Mouse (Mus musculus) midbrain, embryonic 10.5 days (tissue): ENCODE data around the gene Mrps24. TPM values are rescaled to one million over a fixed set of nuclear protein-coding genes. Genes with fewer than 3 reads are reported as not detected.

Experiments used
- DNase-seq: peaks from one replicate; pipeline ENCODE4 v3.0.0-alpha.2; 2017; ENCODE audit warnings: low spot score
- H3K27ac ChIP-seq: fragments of 300-500 bp; sonication (generic); replicated peaks from 2 replicates; pipeline ENCODE4 v1.5.1; 2016; ENCODE audit warnings: mild to moderate bottlenecking
- H3K27me3 ChIP-seq: fragments of 300-500 bp; sonication (generic); 2 replicates; pipeline ENCODE4 v1.6.1; 2016; ENCODE audit warnings: low read depth, mild to moderate bottlenecking; ENCODE audit not compliant: poor library complexity, severe bottlenecking
- H3K36me3 ChIP-seq: fragments of 300-500 bp; sonication (generic); 2 replicates; pipeline ENCODE4 v1.6.1; 2016; ENCODE audit warnings: mild to moderate bottlenecking, moderate library complexity
- H3K4me1 ChIP-seq: fragments of 300-500 bp; sonication (generic); 2 replicates; pipeline ENCODE4 v1.6.1; 2016
- H3K4me3 ChIP-seq: fragments of 300-500 bp; sonication (generic); 2 replicates; pipeline ENCODE4 v1.5.1; 2016; ENCODE audit warnings: mild to moderate bottlenecking, moderate library complexity
- H3K9me3 ChIP-seq: fragments of 300-500 bp; sonication (generic); replicated peaks from 2 replicates; pipeline ENCODE4 v1.6.1; 2016; ENCODE audit warnings: mild to moderate bottlenecking
- WGBS: fragments of 180-500 bp; shearing (Covaris S2); methylation state at CpG from one replicate; pipeline ENCODE4 v1.1.7; 2016; 5-methylcytosine and 5-hydroxymethylcytosine counted together
- polyA plus RNA-seq: library from polyadenylated mRNA; unstranded; fragments of >200 nt; fragmentation: Nextera tagmentation; extraction: Ambion mirVana; gene quantifications from 2 replicates; pipeline ENCODE4 v1.2.1, GENCODE M21; 2016

Gene Mrps24
- polyA plus RNA-seq, result 155 and 159 TPM in 2 replicates

DNA sequence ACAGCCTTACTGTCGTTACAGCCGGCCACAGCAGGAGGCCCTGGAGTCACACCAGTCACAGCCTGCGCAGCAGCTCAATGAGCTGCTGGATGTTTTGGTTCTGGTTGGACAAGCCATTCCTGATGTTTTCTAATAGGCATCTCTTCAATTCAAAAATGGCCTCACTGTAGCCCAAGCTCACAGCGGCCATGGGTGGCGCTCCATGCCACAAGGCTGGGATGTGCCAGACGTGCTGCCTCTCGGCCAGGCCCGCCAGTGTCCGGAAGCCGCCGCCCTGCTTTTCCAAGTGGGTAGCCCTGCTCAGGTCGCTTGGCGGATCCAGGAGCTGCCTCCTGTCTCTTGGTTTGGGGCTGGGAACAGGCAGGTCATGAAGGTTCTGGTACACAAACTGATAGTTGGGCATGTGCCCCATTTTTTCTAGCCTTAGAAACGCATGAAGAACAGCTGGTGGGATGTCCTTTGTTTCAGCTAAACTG lies at the start of gene Mrps24:
TSS of gene Mrps24 (minus strand) at position 51 of the 476 bp plus-strand sequence.
- Histone ChIP-seq H3K36me3 (peaks cover 46% of the 10 kb centered on the region), H3K4me1 (no peaks in the 10 kb centered on the region), H3K9me3 (no peaks in the 10 kb centered on the region), H3K27me3 (no peaks in the 10 kb centered on the region), H3K27ac (no peak within 1 kb of the TSS), H3K4me3 (no peak within 1 kb of the TSS)
- DNase-seq, result no peak
- WGBS, result 78% methylated on average over 14 of the region's 14 CpGs

GRCm38 (mm10) chr11:5762633-5762982 lies 47.1 kb upstream of the Mrps24 start:
- Histone ChIP-seq H3K27me3 (no peaks in the 10 kb centered on the region), H3K9me3 (no peaks in the 10 kb centered on the region), H3K4me3 (peak overlapping the region; percentile 86), H3K36me3 (peaks cover 8% of the 10 kb centered on the region), H3K27ac (peak overlapping the region; percentile 96), H3K4me1 (peaks cover 16% of the 10 kb centered on the region)
- WGBS, result 20% methylated on average over 6 of the region's 6 CpGs
- no peak for DNase-seq

GRCm38 (mm10) chr11:5761820-5762632 lies 46.5 kb upstream of the Mrps24 start, which contains the start of gene Urgcp:
Urgcp (minus strand) TSS chr11:5762376.
- DNase-seq, result peak; percentile 99
- Histone ChIP-seq H3K36me3 (peaks cover 12% of the 10 kb centered on the region), H3K27me3 (no peaks in the 10 kb centered on the region), H3K27ac (peak within 1 kb of the TSS; percentile 96), H3K4me1 (peaks cover 16% of the 10 kb centered on the region), H3K4me3 (peak within 1 kb of the TSS; percentile 86), H3K9me3 (no peaks in the 10 kb centered on the region)
- under 1% methylated on average over 68 of the region's 68 CpGs for WGBS

- DNase-seq, result no peak
- peaks cover 7% of the 10 kb centered on the region; the same call in 1 of the 2 replicates for H3K9me3 ChIP-seq
- 87% methylated on average over 2 of the region's 2 CpGs for WGBS
- no peak overlapping the region for H3K27ac ChIP-seq
- H3K27me3 ChIP-seq, result no peaks in the 10 kb centered on the region
- no peaks in the 10 kb centered on the region for H3K4me1 ChIP-seq
- H3K36me3 ChIP-seq, result peaks cover 24% of the 10 kb centered on the region
- no peak overlapping the region for H3K4me3 ChIP-seq
Observed at GRCm38 (mm10) chr11:5753755-5754154, 38.3 kb upstream of the Mrps24 start.

DNA sequence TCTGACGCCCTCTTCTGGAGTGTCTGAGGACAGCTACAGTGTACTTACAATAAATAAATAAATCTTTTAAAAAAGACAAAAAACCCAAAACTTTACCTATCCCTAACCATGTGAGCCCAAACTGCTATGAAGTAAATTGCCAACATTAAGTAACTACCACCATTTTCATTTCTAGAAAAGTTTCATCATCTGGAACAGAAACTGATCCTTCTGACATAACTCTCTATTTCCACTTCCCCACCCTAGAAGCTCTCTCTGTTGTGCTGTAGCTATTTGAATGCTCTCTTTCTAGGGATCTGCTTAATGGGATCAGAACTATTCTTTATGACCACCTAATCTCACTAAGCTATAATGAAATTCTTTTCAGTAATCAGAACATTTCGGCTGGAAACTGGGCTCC lies 29.5 kb upstream of the Mrps24 start:
- no peak for DNase-seq
- Histone ChIP-seq H3K36me3 (peaks cover 5% of the 10 kb centered on the region; the same call in 1 of the 2 replicates), H3K9me3 (no peaks in the 10 kb centered on the region), H3K27me3 (no peaks in the 10 kb centered on the region), H3K4me1 (peaks cover 12% of the 10 kb centered on the region), H3K27ac (no peak overlapping the region), H3K4me3 (no peak overlapping the region)
- 82% methylated on average over 2 of the region's 2 CpGs for WGBS

- DNase-seq, result no peak
- no peaks in the 10 kb centered on the region for H3K27me3 ChIP-seq
- H3K36me3 ChIP-seq, result no peaks in the 10 kb centered on the region
- H3K4me1 ChIP-seq, result peaks cover 12% of the 10 kb centered on the region
- H3K27ac ChIP-seq, result no peak overlapping the region
- no peak overlapping the region for H3K4me3 ChIP-seq
- no peaks in the 10 kb centered on the region for H3K9me3 ChIP-seq
- 76% methylated on average over 7 of the region's 7 CpGs for WGBS
Observed at GRCm38 (mm10) chr11:5742106-5742505, 26.6 kb upstream of the Mrps24 start.

DNA sequence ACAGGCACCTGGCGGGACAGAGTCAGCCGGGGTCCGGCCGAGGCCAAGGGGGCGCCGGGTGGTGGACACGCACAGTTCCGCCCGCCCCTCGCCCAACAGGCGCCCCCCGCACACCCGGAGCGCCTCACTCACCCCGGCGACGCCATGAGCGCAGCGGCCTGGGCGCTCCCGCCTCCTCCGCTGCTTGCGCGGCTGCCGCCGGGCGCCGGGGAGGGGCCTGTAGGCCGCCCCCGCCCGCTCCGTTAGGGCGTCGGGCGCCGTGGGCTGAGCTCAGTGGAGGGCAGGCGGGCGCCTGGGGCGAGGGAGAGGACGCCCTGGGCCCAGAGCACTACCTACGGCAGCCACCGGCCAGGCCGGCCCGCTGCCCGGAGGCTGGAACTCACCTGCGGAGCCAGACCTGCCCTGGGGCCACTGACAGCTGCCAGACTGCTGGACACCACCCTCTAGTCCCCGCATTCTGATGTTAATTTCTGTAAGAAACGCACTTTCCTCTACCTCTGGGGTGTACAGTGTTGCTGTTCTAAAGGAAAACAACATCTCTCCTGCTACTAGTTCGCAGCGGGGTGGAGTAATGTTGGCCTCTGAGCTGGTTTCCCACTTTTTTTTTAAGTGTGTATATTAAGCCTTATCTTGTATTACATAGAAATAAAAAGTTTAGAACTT lies 25.6 kb upstream of the Mrps24 start:
- peak; percentile 61 for DNase-seq
- Histone ChIP-seq H3K4me1 (peaks cover 12% of the 10 kb centered on the region), H3K27me3 (no peaks in the 10 kb centered on the region), H3K36me3 (no peaks in the 10 kb centered on the region), H3K4me3 (peak overlapping the region; percentile 90), H3K9me3 (no peaks in the 10 kb centered on the region), H3K27ac (peak overlapping the region; percentile 90)
- WGBS, result 1% methylated on average over 46 of the region's 50 CpGs

GRCm38 (mm10) chr11:5740599-5740964 lies 25.1 kb upstream of the Mrps24 start:
- no peaks in the 10 kb centered on the region for H3K9me3 ChIP-seq
- no peak for DNase-seq
- H3K36me3 ChIP-seq, result no peaks in the 10 kb centered on the region
- peaks cover 12% of the 10 kb centered on the region for H3K4me1 ChIP-seq
- no peaks in the 10 kb centered on the region for H3K27me3 ChIP-seq
- H3K4me3 ChIP-seq, result peak overlapping the region; percentile 90
- H3K27ac ChIP-seq, result peak overlapping the region; percentile 90
- WGBS, result 1% methylated on average over 26 of the region's 26 CpGs

- no peaks in the 10 kb centered on the region for H3K36me3 ChIP-seq
- peaks cover 12% of the 10 kb centered on the region for H3K4me1 ChIP-seq
- no peak overlapping the region for H3K27ac ChIP-seq
- H3K4me3 ChIP-seq, result no peak overlapping the region
- DNase-seq, result no peak
- H3K9me3 ChIP-seq, result no peaks in the 10 kb centered on the region
- WGBS, result 78% methylated on average over 3 of the region's 3 CpGs
- no peaks in the 10 kb centered on the region for H3K27me3 ChIP-seq
Observed at GRCm38 (mm10) chr11:5739846-5740245, 24.4 kb upstream of the Mrps24 start.

GRCm38 (mm10) chr11:5738888-5739632 lies 23.6 kb upstream of the Mrps24 start:
- H3K4me3 ChIP-seq, result no peak overlapping the region
- H3K27ac ChIP-seq, result no peak overlapping the region
- no peaks in the 10 kb centered on the region for H3K27me3 ChIP-seq
- no peaks in the 10 kb centered on the region for H3K36me3 ChIP-seq
- H3K4me1 ChIP-seq, result peaks cover 12% of the 10 kb centered on the region
- no peaks in the 10 kb centered on the region for H3K9me3 ChIP-seq
- no peak for DNase-seq
- WGBS, result 84% methylated on average over 5 of the region's 5 CpGs

- DNase-seq, result no peak
- Histone ChIP-seq H3K27ac (no peak overlapping the region), H3K4me1 (peaks cover 17% of the 10 kb centered on the region), H3K9me3 (no peaks in the 10 kb centered on the region), H3K36me3 (no peaks in the 10 kb centered on the region), H3K4me3 (no peak overlapping the region), H3K27me3 (no peaks in the 10 kb centered on the region)
- 89% methylated on average over 5 of the region's 5 CpGs for WGBS
Observed at GRCm38 (mm10) chr11:5737137-5737536, 21.7 kb upstream of the Mrps24 start.

GRCm38 (mm10) chr11:5734323-5734722 lies 18.8 kb upstream of the Mrps24 start:
- 97% methylated on average over 4 of the region's 4 CpGs for WGBS
- Histone ChIP-seq H3K27me3 (no peaks in the 10 kb centered on the region), H3K36me3 (no peaks in the 10 kb centered on the region), H3K27ac (no peak overlapping the region), H3K4me3 (no peak overlapping the region), H3K9me3 (no peaks in the 10 kb centered on the region), H3K4me1 (peaks cover 5% of the 10 kb centered on the region)
- DNase-seq, result no peak
